15 mouse cellular contexts compared by ENCODE assay signal in genomic region chr2:50824782-50825181, GRCm38 (mm10).
DNase-seq lines count a peak whose midpoint lies in the region; ATAC-seq and TF ChIP-seq lines count a peak whose summit lies in the region.
"Had no signal": no experiment of that assay in that cellular context is flagged by ENCODE, and none has a peak within 500 bp of the region (broad histone marks: within the 10 kb centered on the region; RNA-seq: fewer than 3 reads in every experiment).

No protein-coding gene starts in this region.

- no peak for ATAC-seq in kidney, embryonic 14.5 days (ENCODE audit: low FRiP score, low TSS enrichment)
- no peak for ATAC-seq in kidney, embryonic 16.5 days (ENCODE audit: low FRiP score, low TSS enrichment)
- no peak for ATAC-seq in hindbrain, embryonic 16.5 days
- no peak for ATAC-seq in midbrain, embryonic 16.5 days

- 40% methylated on average over 3 of the region's 3 CpGs for WGBS in kidney, embryonic 14.5 days
- WGBS in kidney, embryonic 16.5 days, result 45% methylated on average over 3 of the region's 3 CpGs
- WGBS in hindbrain, embryonic 16.5 days, result 78% methylated on average over 3 of the region's 3 CpGs
- 75% methylated on average over 3 of the region's 3 CpGs for WGBS in midbrain, embryonic 16.5 days

- H3K9me3 ChIP-seq in kidney, embryonic 14.5 days (ENCODE audit: control insufficient read depth, low read length), result no peaks in the 10 kb centered on the region
- no peaks in the 10 kb centered on the region for H3K9me3 ChIP-seq in kidney, embryonic 16.5 days (ENCODE audit: low read length)
- no peaks in the 10 kb centered on the region for H3K9me3 ChIP-seq in hindbrain, embryonic 16.5 days (ENCODE audit: control insufficient read depth, low read length)
- H3K9me3 ChIP-seq in midbrain, embryonic 16.5 days (replicated peaks; ENCODE audit: control insufficient read depth, low read length, poor library complexity, severe bottlenecking), result no peaks in the 10 kb centered on the region
- H3K9me3 ChIP-seq: embryonic facial prominence, embryonic 13.5 days; forebrain, embryonic 12.5 days; hindbrain, embryonic 10.5 days had no signal

- intact Hi-C loops in gastrocnemius, adult 2 months (cut with DNase I), result no loop called here

- no peaks in the 10 kb centered on the region for H3K4me1 ChIP-seq in kidney, embryonic 14.5 days (ENCODE audit: control insufficient read depth, insufficient read depth, low read length)
- no peaks in the 10 kb centered on the region; the same call in 1 of the 2 replicates for H3K4me1 ChIP-seq in brown adipose tissue, adult 24 weeks (ENCODE audit: control insufficient read depth, insufficient read depth, insufficient read length, low read length)
- H3K4me1 ChIP-seq in kidney, embryonic 16.5 days (ENCODE audit: insufficient read depth, low read length), result 0 out of 2 replicates have a peak, but pooled peaks cover 3% of the 10 kb centered on the region
- H3K4me1 ChIP-seq in hindbrain, embryonic 16.5 days (ENCODE audit: control insufficient read depth, insufficient read depth, low read depth, low read length), result no peaks in the 10 kb centered on the region
- no peaks in the 10 kb centered on the region for H3K4me1 ChIP-seq in midbrain, embryonic 16.5 days (ENCODE audit: control insufficient read depth, insufficient read depth, low read length)
- H3K4me1 ChIP-seq: forebrain, embryonic 12.5 days had no signal

- H3K4me2 ChIP-seq in kidney, embryonic 14.5 days (replicated peaks; ENCODE audit: low read depth, low read length), result no peak overlapping the region
- no peak overlapping the region for H3K4me2 ChIP-seq in kidney, embryonic 16.5 days (replicated peaks; ENCODE audit: low read depth, low read length)
- H3K4me2 ChIP-seq in hindbrain, embryonic 16.5 days (ENCODE audit: low read length), result no peak overlapping the region
- no peak overlapping the region for H3K4me2 ChIP-seq in midbrain, embryonic 16.5 days (ENCODE audit: low read length)
- H3K4me2 ChIP-seq: embryonic facial prominence, embryonic 13.5 days; forebrain, embryonic 12.5 days had no signal

- no peaks in the 10 kb centered on the region for H3K36me3 ChIP-seq in kidney, embryonic 14.5 days (ENCODE audit: control insufficient read depth, insufficient read depth, low read length)
- H3K36me3 ChIP-seq in kidney, embryonic 16.5 days (ENCODE audit: insufficient read depth, low read length), result no peaks in the 10 kb centered on the region
- H3K36me3 ChIP-seq in hindbrain, embryonic 16.5 days (ENCODE audit: control insufficient read depth, insufficient read depth, low read length), result no peaks in the 10 kb centered on the region
- H3K36me3 ChIP-seq in midbrain, embryonic 16.5 days (ENCODE audit: control insufficient read depth, insufficient read depth, low read length), result no peaks in the 10 kb centered on the region
- H3K36me3 ChIP-seq: embryonic facial prominence, embryonic 13.5 days; forebrain, embryonic 12.5 days; hindbrain, embryonic 10.5 days had no signal

- H3K4me3 ChIP-seq in gastrocnemius, adult 2 months, result no peak overlapping the region
- no peak overlapping the region for H3K4me3 ChIP-seq in kidney, embryonic 14.5 days (ENCODE audit: low read length)
- H3K4me3 ChIP-seq in brown adipose tissue, adult 24 weeks (ENCODE audit: insufficient read depth, low read depth, low read length), result no peak overlapping the region
- H3K4me3 ChIP-seq in kidney, embryonic 16.5 days (ENCODE audit: low read length), result no peak overlapping the region
- H3K4me3 ChIP-seq in hindbrain, embryonic 16.5 days (ENCODE audit: low read length), result no peak overlapping the region
- H3K4me3 ChIP-seq in midbrain, embryonic 16.5 days (ENCODE audit: low read depth, low read length), result no peak overlapping the region
- H3K4me3 ChIP-seq: embryonic facial prominence, embryonic 13.5 days; forebrain, embryonic 12.5 days; hindbrain, embryonic 10.5 days had no signal

- no peaks in the 10 kb centered on the region for H3K27me3 ChIP-seq in kidney, embryonic 14.5 days (ENCODE audit: control insufficient read depth, insufficient read depth, low read length)
- no peaks in the 10 kb centered on the region for H3K27me3 ChIP-seq in kidney, embryonic 16.5 days (ENCODE audit: insufficient read depth, low read length)
- H3K27me3 ChIP-seq in hindbrain, embryonic 16.5 days (replicated peaks; ENCODE audit: control insufficient read depth, insufficient read depth, low read length), result no peaks in the 10 kb centered on the region
- no peaks in the 10 kb centered on the region for H3K27me3 ChIP-seq in midbrain, embryonic 16.5 days (ENCODE audit: control insufficient read depth, insufficient read depth, low read depth, low read length)
- H3K27me3 ChIP-seq: embryonic facial prominence, embryonic 13.5 days; forebrain, embryonic 12.5 days had no signal

- no peak for TF ChIP-seq CTCF in gastrocnemius, adult 2 months (IDR thresholded peaks at IDR 0.05)

- H3K9ac ChIP-seq in kidney, embryonic 14.5 days (ENCODE audit: low read depth, low read length), result no peak overlapping the region
- no peak overlapping the region for H3K9ac ChIP-seq in kidney, embryonic 16.5 days (replicated peaks; ENCODE audit: low read length)
- no peak overlapping the region for H3K9ac ChIP-seq in hindbrain, embryonic 16.5 days (ENCODE audit: low read depth, low read length)
- no peak overlapping the region for H3K9ac ChIP-seq in midbrain, embryonic 16.5 days (ENCODE audit: low read depth, low read length)
- H3K9ac ChIP-seq: embryonic facial prominence, embryonic 13.5 days; forebrain, embryonic 12.5 days had no signal

- DNase-seq in gastrocnemius, adult 2 months, result no peak
- DNase-seq in gastrocnemius, adult 8-10 months (ENCODE audit: low spot score in 2 of 2), result no peak
- DNase-seq in kidney, postnatal 10 days, result no peak
- DNase-seq: cerebellum, postnatal 36 days; heart, adult 18-20 months; lung, postnatal 14 days; thymus, postnatal 4 days had no signal

- H3K27ac ChIP-seq in gastrocnemius, adult 2 months, result peak overlapping the region; percentile 32; the same call in 1 of the 2 replicates
- 0 out of 2 replicates have a peak overlapping the region, but pooled peaks have one; percentile 17 for H3K27ac ChIP-seq in kidney, embryonic 14.5 days (ENCODE audit: low read depth, low read length)
- H3K27ac ChIP-seq in brown adipose tissue, adult 24 weeks (replicated peaks; ENCODE audit: low read depth, low read length), result peak overlapping the region; percentile 63; the same call in 1 of the 2 replicates
- peak overlapping the region; percentile 1; the same call in 1 of the 2 replicates for H3K27ac ChIP-seq in kidney, embryonic 16.5 days (ENCODE audit: low read length)
- no peak overlapping the region for H3K27ac ChIP-seq in hindbrain, embryonic 16.5 days (ENCODE audit: low read depth, low read length)
- no peak overlapping the region for H3K27ac ChIP-seq in midbrain, embryonic 16.5 days (ENCODE audit: low read length)
- H3K27ac ChIP-seq: embryonic facial prominence, embryonic 13.5 days; forebrain, embryonic 12.5 days; hindbrain, embryonic 10.5 days had no signal

Comparison
In these comparisons a context has a peak if more than half of its experiments do, and no peak if none do; other contexts are left out.
1. H3K27ac ChIP-seq: peak in gastrocnemius, adult 2 months (single experiment), kidney, embryonic 14.5 days (single experiment), brown adipose tissue, adult 24 weeks (single experiment) and kidney, embryonic 16.5 days (single experiment); none in hindbrain, embryonic 16.5 days (single experiment) and midbrain, embryonic 16.5 days (single experiment).